Mouse (Mus musculus): Measurements from ENCODE around the gene Hist1h4f. TPM values are rescaled to one million over a fixed set of nuclear protein-coding genes. Genes with fewer than 3 reads are reported as not detected.

The Hist1h4f gene
- total RNA-seq, 2 experiments from 2014 or later, result 613 to 773 TPM

- DNase-seq (ENCODE audit: low spot score in 2 of 2), result peak; percentile 37 to 78
Observed at GRCm38 (mm10) chr13:23535137-23536075, 16.0 kb downstream of the Hist1h4f start, which contains the start of gene Hist1h3g. Gene Hist1h3g, plus strand, starts transcription at chr13:23535422.

DNA sequence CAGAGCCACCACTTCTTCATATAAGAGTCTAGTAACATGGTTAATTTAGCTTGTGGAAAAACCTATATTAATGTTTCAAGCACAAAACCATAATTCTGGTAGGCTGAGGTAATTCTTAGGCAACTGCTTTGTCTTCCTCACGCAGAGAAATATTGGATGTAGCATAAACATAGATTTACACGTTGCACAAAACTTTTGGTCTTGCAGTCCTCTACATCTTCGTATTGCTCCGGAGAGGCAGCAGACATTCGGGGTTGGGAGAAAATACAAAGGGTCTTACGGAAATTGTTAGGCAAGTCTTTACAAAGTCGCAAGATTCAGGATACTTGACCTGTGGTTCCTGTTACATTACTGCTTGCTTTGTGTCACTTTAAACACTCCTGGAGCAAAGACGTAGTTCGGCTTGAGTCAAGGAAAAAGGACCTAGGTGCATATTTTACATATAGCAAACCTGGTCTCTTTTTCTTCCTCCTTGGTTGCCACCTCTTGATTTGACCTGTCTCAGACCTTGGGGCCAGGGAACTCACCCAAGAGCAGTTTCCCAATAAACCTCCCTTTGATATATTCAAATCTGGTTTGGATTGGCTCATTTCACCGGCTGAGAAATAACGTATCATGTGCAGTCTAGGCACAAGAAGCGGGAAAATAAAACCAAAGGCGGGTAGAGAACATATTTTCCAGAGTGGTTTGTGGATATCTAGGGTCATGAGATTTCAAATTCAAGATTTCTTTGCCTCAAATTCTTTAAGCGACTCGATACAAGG, 16.9 kb downstream of the Hist1h4f start:
- DNase-seq (ENCODE audit: low spot score in 2 of 2), result no peak

- peak in 1 of 2 experiments; percentile 64 for DNase-seq (ENCODE audit: low spot score in 2 of 2)
Observed at GRCm38 (mm10) chr13:23533560-23534367, 17.7 kb downstream of the Hist1h4f start, which contains the start of gene Hist1h2af. Gene Hist1h2af, plus strand, starts transcription at chr13:23533906.

DNA sequence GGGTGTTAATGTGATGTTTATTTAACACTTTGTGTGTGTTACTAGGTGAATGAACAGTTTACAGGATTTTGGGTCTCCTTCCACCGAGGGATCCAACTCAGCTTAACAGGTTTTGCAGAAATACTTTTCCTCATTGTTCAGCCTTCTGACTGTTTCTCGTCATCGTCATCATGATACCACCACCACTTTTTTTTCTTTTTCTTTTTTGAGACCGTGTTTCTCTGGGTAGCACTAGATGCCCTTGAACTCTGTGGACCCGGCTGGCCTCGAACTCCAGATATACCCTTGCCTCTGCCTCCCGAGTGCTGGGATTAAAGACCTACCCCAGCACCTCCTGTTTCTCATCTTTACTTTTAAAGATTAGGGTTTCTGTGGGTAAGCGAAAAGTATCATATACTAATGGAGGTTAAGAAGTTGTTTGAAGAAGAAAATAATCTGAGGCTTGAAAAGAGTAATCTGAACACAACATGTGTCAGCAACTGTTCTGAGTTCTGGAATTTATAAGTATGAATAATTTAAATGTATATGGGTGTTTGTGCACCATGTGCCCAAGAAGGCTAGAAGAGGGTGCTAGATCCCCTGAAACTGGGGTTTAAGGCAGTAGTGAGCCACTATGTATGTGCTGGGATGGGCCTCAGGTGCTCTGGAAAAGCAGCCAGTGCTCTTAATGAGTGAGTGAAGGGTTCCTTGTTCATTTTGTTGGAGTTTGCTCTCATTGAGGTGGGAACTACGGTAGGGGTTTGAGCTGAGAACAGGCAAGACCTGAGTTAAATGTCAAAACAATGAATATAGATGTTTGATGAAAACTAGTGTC, 19.0 kb downstream of the Hist1h4f start:
- DNase-seq (ENCODE audit: low spot score in 2 of 2), result no peak

GRCm38 (mm10) chr13:23530901-23531875, 20.3 kb downstream of the Hist1h4f start, which contains the start of gene Hist1h4h:
Gene Hist1h4h, plus strand, starts transcription at chr13:23531050.
- DNase-seq (ENCODE audit: low spot score in 2 of 2), result peak; percentile 78 to 93

DNA sequence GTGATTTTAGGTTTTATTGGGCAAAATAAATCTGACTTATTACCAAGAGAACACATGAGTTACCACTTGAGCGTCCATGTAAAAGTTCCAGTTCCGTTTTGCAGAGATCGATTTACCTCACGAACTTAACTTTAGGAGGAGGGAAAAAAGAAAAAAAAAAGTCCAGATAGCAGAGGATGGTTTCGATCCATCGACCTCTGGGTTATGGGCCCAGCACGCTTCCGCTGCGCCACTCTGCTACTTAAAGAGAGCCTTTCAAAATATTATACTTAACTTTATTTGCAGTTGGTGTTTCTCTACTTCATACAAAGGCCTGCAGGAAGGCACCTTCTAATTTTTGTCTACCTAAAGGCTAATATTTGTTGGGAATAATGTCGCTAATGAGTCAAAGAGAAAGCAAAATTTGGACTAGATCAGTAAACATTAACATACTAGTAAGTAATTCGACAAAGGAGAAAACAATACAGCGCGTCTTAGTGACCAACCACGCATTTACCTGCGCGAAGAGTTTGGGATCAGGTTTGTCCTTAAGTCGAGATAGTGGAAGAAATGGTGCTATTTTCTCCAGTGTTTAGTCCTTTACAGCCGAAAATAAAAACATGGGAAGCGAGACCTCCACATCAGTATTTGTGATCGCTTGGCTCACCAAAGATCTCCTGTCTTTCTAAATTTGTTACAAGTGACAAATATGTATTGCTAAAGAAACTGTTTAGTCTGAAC, 21.1 kb downstream of the Hist1h4f start:
- DNase-seq (ENCODE audit: low spot score in 2 of 2), result peak in 1 of 2 experiments; percentile 54

DNA sequence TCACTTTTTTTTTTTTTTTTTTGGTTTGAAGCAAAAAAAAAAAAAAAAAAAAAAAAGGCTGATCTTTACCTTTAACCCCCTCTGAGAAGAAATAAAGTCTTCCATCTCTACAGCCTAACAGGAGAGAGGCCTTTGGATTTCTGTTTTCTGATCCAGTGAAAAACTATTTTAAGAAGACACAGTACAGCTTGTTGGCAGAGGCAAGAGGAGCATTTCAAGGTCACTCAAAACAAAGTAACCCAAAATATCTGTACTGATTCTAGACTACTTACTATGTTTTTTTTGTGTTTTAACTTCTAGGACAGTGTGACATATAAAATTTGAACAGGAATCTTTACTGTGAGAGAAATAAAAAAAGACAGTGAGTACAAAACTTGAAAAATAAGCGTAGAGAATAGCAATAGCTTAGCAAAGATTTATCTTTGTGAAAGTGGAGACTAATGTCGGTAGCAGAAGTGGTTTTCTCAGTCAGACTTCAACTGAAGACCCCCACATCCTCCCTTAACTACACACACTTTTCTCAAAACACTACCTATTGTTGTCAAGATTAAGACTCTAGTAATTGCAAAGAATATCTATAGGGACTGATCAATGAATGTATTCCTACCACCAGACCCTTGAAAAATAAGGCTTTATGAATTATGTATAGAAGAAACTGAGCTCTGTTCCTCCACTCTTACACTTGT, 21.8 kb downstream of the Hist1h4f start:
- DNase-seq (ENCODE audit: low spot score in 2 of 2), result no peak

GRCm38 (mm10) chr13:23529005-23529404, 22.4 kb downstream of the Hist1h4f start:
- no peak for DNase-seq (ENCODE audit: low spot score in 2 of 2)

DNA sequence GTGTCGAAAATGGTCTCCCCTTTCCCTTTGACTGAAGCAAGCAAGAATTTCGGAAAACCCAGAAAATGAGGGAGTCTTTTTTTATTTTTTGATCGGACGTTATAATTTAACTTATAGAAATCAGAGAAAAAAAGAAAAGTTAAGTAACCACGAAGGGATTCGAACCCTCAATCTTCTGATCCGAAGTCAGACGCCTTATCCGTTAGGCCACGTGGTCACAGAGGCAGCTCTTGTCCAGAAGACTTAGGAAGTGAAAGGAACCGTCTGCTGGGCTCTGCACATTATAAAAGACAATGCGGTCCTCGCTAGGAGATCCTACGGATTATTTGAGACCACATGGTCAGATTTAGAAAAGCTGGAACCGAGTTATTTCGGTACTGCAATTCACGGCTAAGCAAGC, 25.1 kb downstream of the Hist1h4f start:
- peak; percentile 82 for DNase-seq (ENCODE audit: low spot score in 2 of 2)

DNA sequence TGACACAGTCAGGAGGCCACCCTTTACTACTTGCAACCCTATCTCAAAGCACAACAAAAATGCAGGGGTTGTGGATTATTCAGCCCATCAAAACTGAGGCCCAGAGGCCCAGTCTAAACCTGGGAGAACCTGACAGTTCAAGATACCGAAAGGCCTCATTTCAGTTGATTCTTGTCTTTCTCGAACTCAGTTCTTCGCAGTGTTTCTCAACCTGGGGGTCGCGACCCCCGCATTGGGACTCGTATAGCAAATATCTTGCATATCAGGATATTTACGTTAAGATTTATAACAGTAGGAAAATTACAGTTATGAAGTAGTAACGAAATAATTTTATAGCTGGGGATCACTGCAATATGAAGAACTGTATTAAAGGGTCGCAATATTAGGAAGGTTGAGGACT, 25.5 kb downstream of the Hist1h4f start:
- no peak for DNase-seq (ENCODE audit: low spot score in 2 of 2)

DNA sequence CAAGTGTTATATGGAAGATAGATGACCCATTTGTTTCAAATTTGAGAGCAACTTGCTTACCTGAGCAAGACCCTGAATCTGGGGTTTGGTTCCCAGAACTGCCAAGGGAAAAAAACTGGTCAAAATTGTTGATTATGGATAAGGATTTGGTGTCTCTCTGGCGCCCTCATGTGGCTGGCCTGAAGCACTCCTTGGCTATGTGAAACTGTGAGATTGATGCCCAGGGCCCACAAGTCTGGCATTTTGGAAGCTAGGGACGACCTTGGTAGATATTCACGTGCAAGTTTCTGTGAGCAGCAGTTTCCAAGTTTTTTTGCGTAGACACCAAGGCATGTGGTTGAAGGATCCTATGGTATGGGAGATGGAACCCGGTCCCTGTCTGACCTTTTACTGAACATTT, 26.8 kb downstream of the Hist1h4f start:
- DNase-seq (ENCODE audit: low spot score in 2 of 2), result peak; percentile 57 to 75

GRCm38 (mm10) chr13:23523976-23524375, 27.5 kb downstream of the Hist1h4f start:
- no peak for DNase-seq (ENCODE audit: low spot score in 2 of 2)

- peak in 1 of 2 experiments; percentile 55 for DNase-seq (ENCODE audit: low spot score in 2 of 2)
Observed at GRCm38 (mm10) chr13:23521703-23522102, 29.7 kb downstream of the Hist1h4f start.

DNA sequence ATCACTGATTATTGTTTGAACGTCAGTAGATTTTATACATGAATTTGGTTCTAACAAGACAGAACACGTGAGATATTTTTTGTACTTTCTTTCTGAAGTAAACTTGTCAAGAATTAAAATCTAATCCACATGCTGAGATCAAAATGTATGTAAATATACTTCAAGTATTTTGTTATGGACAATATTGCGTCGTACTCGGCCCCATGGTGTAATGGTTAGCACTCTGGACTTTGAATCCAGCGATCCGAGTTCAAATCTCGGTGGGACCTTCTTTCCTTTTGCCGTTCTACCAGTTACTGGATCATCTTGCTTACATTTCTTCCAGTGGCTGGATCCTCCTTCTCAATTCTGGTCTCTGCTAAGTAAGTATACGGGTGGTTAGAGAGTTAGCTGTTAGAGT, 32.0 kb downstream of the Hist1h4f start:
- peak; percentile 39 to 47 for DNase-seq (ENCODE audit: low spot score in 2 of 2)

GRCm38 (mm10) chr13:23518885-23519284, 32.6 kb downstream of the Hist1h4f start:
- DNase-seq (ENCODE audit: low spot score in 2 of 2), result peak; percentile 32 to 51

GRCm38 (mm10) chr13:23518295-23518603, 33.2 kb downstream of the Hist1h4f start:
- DNase-seq (ENCODE audit: low spot score in 2 of 2), result no peak

- peak; percentile 49 to 75 for DNase-seq (ENCODE audit: low spot score in 2 of 2)
Observed at GRCm38 (mm10) chr13:23517603-23518294, 33.7 kb downstream of the Hist1h4f start.
